Mouse (Mus musculus): ENCODE measurements around the gene 4931422A03Rik.
"Not testable (repeated sequence)": the region's sequence is repeated elsewhere in the genome, so short reads cannot be mapped to it uniquely, and the experiment has no call there.

Gene 4931422A03Rik

GRCm38 (mm10) chr2:104028139-104028723, at the start of gene 4931422A03Rik:
Gene 4931422A03Rik, minus strand, starts transcription at chr2:104028361.
- DNase-seq = no peak

GRCm38 (mm10) chr2:104069704-104070185, 41.6 kb upstream of the 4931422A03Rik start, which contains the start of gene Cd59b:
Gene Cd59b, plus strand, starts transcription at chr2:104069849.
- peak; percentile 50 for DNase-seq

GRCm38 (mm10) chr2:104068450-104068849, 40.3 kb upstream of the 4931422A03Rik start, which contains the start of gene Gm10799:
Gene Gm10799, minus strand, starts transcription at chr2:104068550.
- not testable (repeated sequence) for DNase-seq

GRCm38 (mm10) chr2:104065526-104065925, 37.4 kb upstream of the 4931422A03Rik start, which contains the start of gene Gm10912:
Gene Gm10912, plus strand, starts transcription at chr2:104065826.
- DNase-seq = not testable (repeated sequence)

GRCm38 (mm10) chr2:104064152-104064551, 36.0 kb upstream of the 4931422A03Rik start:
- DNase-seq = no peak

GRCm38 (mm10) chr2:104062665-104063064, 34.5 kb upstream of the 4931422A03Rik start:
- no peak for DNase-seq

GRCm38 (mm10) chr2:104060996-104061395, 32.8 kb upstream of the 4931422A03Rik start:
- DNase-seq = no peak

- DNase-seq = no peak
Observed at GRCm38 (mm10) chr2:104059786-104060185, 31.6 kb upstream of the 4931422A03Rik start.

- no peak for DNase-seq
Observed at GRCm38 (mm10) chr2:104058954-104059353, 30.8 kb upstream of the 4931422A03Rik start.

- DNase-seq = no peak
Observed at GRCm38 (mm10) chr2:104058381-104058780, 30.2 kb upstream of the 4931422A03Rik start.

- DNase-seq = no peak
Observed at GRCm38 (mm10) chr2:104044479-104045080, 16.4 kb upstream of the 4931422A03Rik start.

GRCm38 (mm10) chr2:104043624-104044478, 15.7 kb upstream of the 4931422A03Rik start:
- DNase-seq = no peak

GRCm38 (mm10) chr2:104042766-104043165, 14.6 kb upstream of the 4931422A03Rik start:
- DNase-seq = no peak

GRCm38 (mm10) chr2:104041632-104042031, 13.5 kb upstream of the 4931422A03Rik start:
- no peak for DNase-seq

GRCm38 (mm10) chr2:104038236-104038635, 10.1 kb upstream of the 4931422A03Rik start:
- no peak for DNase-seq

- no peak for DNase-seq
Observed at GRCm38 (mm10) chr2:104036316-104036715, 8.2 kb upstream of the 4931422A03Rik start.

- DNase-seq = no peak
Observed at GRCm38 (mm10) chr2:104035595-104035994, 7.4 kb upstream of the 4931422A03Rik start.

GRCm38 (mm10) chr2:104034832-104035472, 6.8 kb upstream of the 4931422A03Rik start:
- DNase-seq = peak; percentile 44

- DNase-seq = no peak
Observed at GRCm38 (mm10) chr2:104032056-104032455, 3.9 kb upstream of the 4931422A03Rik start.

GRCm38 (mm10) chr2:104030381-104030780, 2.2 kb upstream of the 4931422A03Rik start:
- DNase-seq = no peak

- no peak for DNase-seq
Observed at GRCm38 (mm10) chr2:104029074-104029473, 913 bp upstream of the 4931422A03Rik start.

GRCm38 (mm10) chr2:104027458-104028138, 563 bp downstream of the 4931422A03Rik start, which contains the start of gene Fbxo3:
Gene Fbxo3, plus strand, starts transcription at chr2:104027721.
- DNase-seq = peak; percentile 93
